Mouse (Mus musculus): ENCODE measurements around the gene Ermp1.
"Not testable (repeated sequence)": the region's sequence is repeated elsewhere in the genome, so short reads cannot be mapped to it uniquely, and the experiment has no call there.

The Ermp1 gene

DNA sequence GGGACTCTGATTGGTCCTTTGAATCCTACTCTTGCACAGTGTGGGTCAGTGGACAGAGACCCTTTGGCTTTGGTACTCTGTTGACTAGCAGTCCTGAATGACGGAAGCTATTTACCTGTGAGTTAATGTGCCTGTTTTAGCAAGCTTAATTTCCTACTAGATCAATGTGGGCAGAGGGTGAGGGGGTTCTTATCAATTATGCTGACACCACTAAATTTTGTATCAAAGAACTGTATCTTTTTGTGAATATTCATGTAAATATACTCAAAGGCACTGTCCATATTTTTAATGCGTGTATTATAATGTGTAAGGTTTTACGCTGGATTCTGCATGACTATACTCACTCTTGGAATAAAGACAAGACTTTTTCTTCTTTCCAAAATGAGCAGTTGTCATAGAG, 43.6 kb downstream of the Ermp1 start:
- no peak for DNase-seq (ENCODE audit: extremely low read depth, low read depth, low spot score)

DNA sequence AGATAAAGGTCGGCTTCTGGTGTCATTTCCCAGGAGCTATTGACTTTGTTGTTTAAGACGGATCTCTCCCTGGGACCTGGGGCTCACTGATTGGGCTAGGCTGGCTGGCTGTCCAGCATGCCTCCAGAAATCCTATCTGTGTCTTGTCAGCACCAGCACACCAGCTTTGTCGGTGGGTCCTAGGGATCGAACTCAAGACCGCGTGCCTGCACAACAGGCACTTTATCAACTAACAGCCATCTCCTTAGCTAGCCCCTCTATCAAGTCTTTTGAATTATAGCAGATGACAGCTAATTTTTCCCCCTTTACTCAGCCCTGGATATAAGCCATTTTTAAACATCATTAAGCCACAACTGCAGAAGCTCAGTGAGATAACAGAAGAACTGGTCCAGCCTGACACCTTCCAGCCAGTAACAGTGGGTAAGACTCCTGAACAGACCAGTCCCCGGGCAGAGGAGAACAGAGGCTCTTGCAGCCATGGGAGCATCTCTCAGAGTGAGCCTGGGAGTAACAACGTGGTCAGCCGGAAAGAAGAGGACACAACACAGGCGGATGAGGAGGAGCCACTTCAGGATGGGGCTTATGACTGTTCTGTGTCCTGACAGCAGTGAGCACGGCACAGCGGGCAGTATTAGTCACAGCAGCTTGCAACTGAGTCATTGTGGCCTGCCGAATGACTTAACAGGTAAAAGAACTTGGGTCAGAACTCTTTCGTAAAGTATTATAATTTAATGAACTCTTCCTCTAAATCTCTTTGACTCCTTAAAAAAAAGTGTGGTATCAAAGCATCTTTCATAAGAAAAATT, 44.5 kb downstream of the Ermp1 start:
- no peak for DNase-seq (ENCODE audit: extremely low read depth, low read depth, low spot score)

- DNase-seq (ENCODE audit: extremely low read depth, low read depth, low spot score): no peak
Measured at GRCm38 (mm10) chr19:29598981-29599380, 49.2 kb downstream of the Ermp1 start.

- no peak for DNase-seq (ENCODE audit: extremely low read depth, low read depth, low spot score)
Measured at GRCm38 (mm10) chr19:29596985-29597384, 51.2 kb downstream of the Ermp1 start.

DNA sequence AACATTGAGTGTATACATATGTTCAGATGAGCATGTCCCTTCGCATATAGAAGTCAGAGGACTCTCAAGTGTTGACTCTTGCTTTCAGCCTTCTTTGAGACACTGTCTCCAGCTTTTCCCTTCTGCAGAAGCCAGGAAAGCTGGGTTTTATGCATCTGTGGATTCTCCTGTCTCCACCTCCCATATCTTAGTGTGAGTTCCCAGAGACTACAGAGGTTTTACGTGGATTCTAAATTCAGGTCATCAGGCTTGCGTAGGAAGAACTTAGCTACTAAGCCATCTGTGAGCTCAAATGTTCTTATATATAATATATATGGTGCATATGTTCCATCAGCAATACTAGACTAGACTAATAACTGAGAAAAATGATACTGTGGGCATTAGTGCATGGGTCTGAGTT, 51.9 kb downstream of the Ermp1 start:
- no peak for DNase-seq (ENCODE audit: extremely low read depth, low read depth, low spot score)

GRCm38 (mm10) chr19:29593783-29594182, 54.4 kb downstream of the Ermp1 start:
- not testable (repeated sequence) for DNase-seq (ENCODE audit: extremely low read depth, low read depth, low spot score)

DNA sequence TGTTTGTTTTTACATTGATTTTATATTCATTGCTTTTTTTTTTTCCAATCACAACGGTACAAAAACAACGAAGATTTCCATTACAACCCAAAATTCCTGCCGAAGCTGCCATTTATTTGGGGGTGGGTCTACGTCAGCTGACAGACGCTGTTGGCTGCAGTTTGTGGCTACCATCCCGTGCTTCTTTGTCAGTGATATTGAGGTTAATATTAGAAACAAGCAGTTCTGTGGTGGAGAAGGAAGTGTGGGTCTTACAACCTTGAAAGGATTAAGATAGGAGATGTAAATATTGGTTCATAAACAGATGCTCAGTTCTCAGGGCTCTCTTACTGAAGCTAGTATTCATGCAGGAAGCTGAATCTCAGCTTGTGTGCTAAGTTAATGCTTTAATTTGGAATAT, 64.5 kb downstream of the Ermp1 start:
- DNase-seq (ENCODE audit: extremely low read depth, low read depth, low spot score): no peak

DNA sequence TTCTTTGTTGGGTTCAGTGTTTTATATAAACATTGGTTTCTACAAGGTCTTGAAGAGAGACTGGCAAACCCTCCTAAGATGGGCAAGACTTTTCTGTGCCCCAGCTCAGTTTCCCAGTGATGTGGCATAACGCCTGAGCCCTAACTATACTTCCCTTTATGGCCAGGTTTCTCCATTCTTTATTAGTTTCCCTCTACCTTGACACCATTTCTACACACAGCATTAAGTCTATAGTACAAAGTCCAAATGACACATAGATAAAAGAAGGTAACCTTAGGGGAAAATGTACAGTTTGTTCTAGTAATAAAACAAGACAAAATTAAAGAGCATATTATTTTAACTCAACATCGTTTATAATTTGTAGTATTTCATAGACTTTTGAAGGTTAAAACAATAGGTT, 65.8 kb downstream of the Ermp1 start:
- no peak for DNase-seq (ENCODE audit: extremely low read depth, low read depth, low spot score)

DNA sequence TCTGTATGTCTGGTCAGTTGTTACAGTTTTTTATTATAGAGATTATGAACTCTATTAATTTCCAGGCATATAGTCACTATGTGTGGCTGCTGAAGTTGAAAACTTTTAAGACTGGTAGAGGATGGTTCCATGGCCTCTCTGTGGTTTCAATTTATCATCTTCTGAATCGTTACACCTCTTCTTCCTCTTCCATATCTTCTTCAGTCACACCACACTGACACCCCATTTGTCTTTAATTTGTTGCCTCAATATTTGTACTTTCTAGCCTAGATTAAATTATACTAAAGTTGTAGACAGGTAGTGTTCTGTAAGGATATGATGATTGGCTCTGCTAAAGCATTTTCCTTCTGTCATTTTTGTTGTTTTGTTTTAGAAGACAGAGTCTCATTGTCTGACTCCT, 81.7 kb downstream of the Ermp1 start:
- DNase-seq (ENCODE audit: extremely low read depth, low read depth, low spot score): no peak

- DNase-seq (ENCODE audit: extremely low read depth, low read depth, low spot score): no peak
Measured at GRCm38 (mm10) chr19:29563258-29563779, 84.9 kb downstream of the Ermp1 start.

GRCm38 (mm10) chr19:29562603-29563002, 85.6 kb downstream of the Ermp1 start:
- DNase-seq (ENCODE audit: extremely low read depth, low read depth, low spot score): no peak

- no peak for DNase-seq (ENCODE audit: extremely low read depth, low read depth, low spot score)
Measured at GRCm38 (mm10) chr19:29562166-29562565, 86.0 kb downstream of the Ermp1 start.

Data from fat pad, adult 2 months (tissue).